Mouse (Mus musculus): Measurements from ENCODE around the gene Idi2. TPM values are rescaled to one million over a fixed set of nuclear protein-coding genes. Genes with fewer than 3 reads are reported as not detected.
"Not testable (repeated sequence)": the region's sequence is repeated elsewhere in the genome, so short reads cannot be mapped to it uniquely, and the experiment has no call there.

The Idi2 gene
- polyA plus RNA-seq, 1 experiment from 2014 or later, result not detected

DNA sequence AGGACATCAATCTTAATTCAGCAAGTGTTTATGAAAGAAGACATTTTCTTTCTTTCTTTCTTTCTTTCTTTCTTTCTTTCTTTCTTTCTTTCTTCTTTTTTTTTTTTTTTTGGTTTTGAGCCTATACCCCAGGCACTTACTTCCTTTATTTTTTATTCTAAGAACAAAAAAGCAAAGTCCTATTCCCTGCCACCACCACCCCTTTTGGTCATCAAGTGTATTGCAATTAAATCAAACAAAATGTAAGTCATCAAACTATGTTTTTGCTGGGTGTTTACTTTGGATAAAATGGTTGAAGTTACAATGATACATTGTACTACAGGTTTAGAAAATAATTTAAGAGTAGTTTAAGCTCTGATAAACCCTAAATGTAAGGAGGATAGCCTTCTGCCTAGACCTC lies 19.7 kb downstream of the Idi2 start:
- Histone ChIP-seq H3K9ac (replicated peaks; ENCODE audit: low read depth) (no peak overlapping the region), H3K27me3 (replicated peaks; ENCODE audit: insufficient read depth, low read length) (no peaks in the 10 kb centered on the region), H3K9me3 (ENCODE audit: low read length) (no peaks in the 10 kb centered on the region), H3K4me2 (replicated peaks; ENCODE audit: low read depth, low read length) (no peak overlapping the region), H3K27ac (ENCODE audit: low read length) (no peak overlapping the region), H3K4me3 (ENCODE audit: low read depth, low read length) (no peak overlapping the region), H3K4me1 (ENCODE audit: insufficient read depth, low read depth, low read length) (no peaks in the 10 kb centered on the region), H3K36me3 (ENCODE audit: insufficient read depth, low read length) (peaks cover 40% of the 10 kb centered on the region)
- no peak for DNase-seq (ENCODE audit: low spot score)
- no peak for TF ChIP-seq EP300 (IDR thresholded peaks at IDR 0.05)
- peak; percentile 22 for TF ChIP-seq CTCF (IDR thresholded peaks at IDR 0.05)
- ATAC-seq, result no peak

DNA sequence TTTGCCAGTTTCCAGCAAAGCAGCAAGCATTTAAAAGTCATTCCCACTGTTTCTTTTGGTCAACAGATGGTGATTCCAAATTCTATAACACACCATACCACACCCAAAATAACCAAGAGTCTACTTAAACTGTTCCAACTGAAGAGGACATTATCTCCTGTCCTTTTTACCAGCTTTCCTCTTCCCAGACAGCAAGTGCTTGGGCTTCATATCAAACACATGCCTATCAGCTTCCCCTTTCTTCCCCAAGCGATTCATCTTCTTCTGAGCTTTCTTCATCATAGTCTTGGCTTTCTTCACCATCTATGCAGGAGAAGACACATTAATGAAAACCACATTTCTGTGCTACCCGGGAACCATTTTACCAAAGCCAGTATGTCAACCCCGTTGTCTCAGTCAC lies 20.3 kb downstream of the Idi2 start:
- no peaks in the 10 kb centered on the region for H3K4me1 ChIP-seq (ENCODE audit: insufficient read depth, low read depth, low read length)
- H3K27me3 ChIP-seq (replicated peaks; ENCODE audit: insufficient read depth, low read length), result no peaks in the 10 kb centered on the region
- no peak for DNase-seq (ENCODE audit: low spot score)
- H3K4me2 ChIP-seq (replicated peaks; ENCODE audit: low read depth, low read length), result no peak overlapping the region
- H3K9ac ChIP-seq (replicated peaks; ENCODE audit: low read depth), result no peak overlapping the region
- H3K36me3 ChIP-seq (ENCODE audit: insufficient read depth, low read length), result peaks cover 42% of the 10 kb centered on the region
- 95% methylated on average over 3 of the region's 3 CpGs for WGBS
- no peak overlapping the region for H3K4me3 ChIP-seq (ENCODE audit: low read depth, low read length)
- H3K27ac ChIP-seq (ENCODE audit: low read length), result no peak overlapping the region
- no peaks in the 10 kb centered on the region for H3K9me3 ChIP-seq (ENCODE audit: low read length)
- TF ChIP-seq EP300 (IDR thresholded peaks at IDR 0.05) (no peak), CTCF (IDR thresholded peaks at IDR 0.05) (no peak)
- ATAC-seq, result no peak

DNA sequence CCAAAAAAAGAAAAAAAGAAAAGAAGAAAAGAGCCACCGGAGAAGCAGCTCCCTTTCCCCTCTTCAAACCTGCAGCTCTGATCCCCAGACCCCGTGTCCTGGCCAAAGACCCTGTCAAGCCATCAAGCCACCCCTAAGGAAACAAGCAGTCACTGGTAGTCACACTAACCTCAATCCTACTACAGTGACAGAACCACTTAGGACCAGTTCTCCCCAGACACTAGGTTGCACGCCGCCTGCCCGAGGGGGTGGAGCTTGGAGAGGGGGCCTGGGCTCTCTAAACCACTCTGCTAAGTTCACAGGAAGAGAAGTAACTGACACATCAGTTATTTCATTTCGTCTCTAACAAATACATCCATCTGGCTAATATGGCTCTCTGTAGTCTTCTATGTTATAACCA lies 39.6 kb downstream of the Idi2 start:
- Histone ChIP-seq H3K4me3 (ENCODE audit: low read depth, low read length) (no peak overlapping the region), H3K9me3 (ENCODE audit: low read length) (no peaks in the 10 kb centered on the region), H3K27me3 (replicated peaks; ENCODE audit: insufficient read depth, low read length) (no peaks in the 10 kb centered on the region), H3K4me2 (replicated peaks; ENCODE audit: low read depth, low read length) (no peak overlapping the region), H3K4me1 (ENCODE audit: insufficient read depth, low read depth, low read length) (peaks cover 8% of the 10 kb centered on the region; the same call in 1 of the 2 replicates), H3K9ac (replicated peaks; ENCODE audit: low read depth) (no peak overlapping the region), H3K27ac (ENCODE audit: low read length) (no peak overlapping the region), H3K36me3 (ENCODE audit: insufficient read depth, low read length) (peaks cover 5% of the 10 kb centered on the region; the same call in 1 of the 2 replicates)
- 91% methylated on average over 6 of the region's 6 CpGs for WGBS
- TF ChIP-seq EP300 (IDR thresholded peaks at IDR 0.05), result no peak
- no peak for TF ChIP-seq CTCF (IDR thresholded peaks at IDR 0.05)
- ATAC-seq, result no peak
- DNase-seq (ENCODE audit: low spot score), result no peak

DNA sequence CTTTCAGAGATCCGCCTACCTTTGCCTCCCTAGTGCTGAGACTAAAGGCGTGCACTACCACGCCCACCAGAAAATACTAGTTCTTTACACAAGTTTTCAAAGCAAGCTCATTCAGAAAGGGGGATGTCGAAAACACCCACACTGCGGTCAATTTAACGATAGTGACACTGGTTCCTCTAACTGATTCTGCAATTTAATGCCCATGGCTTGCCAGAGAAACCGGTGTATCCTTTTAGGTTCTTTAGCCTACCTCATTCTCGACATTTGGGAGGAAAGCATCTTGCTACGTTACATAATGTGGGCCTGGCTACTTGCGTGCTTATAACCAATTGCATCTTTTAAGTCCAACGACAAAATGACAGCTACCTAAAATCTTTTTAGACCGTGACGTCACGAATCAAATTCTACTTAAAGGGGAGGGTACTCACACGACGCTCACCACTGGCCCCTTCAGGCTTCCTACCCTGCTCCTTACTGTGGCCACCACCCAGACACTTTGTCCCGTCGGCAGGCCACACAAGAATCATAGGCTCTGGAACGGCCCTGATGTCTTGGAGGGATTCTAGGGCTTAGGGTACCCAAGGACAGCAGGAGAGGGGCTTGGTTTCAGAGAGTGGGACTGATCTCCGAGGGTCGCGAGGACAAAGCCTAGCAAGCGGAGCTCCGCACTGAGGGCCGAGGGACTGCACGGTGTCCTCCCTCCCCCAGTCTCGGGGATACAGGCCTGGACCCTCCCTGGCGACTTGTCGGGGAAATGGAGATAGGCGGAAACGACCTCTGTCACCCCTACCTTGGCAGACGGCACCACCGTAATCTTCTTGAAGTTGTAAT lies 42.7 kb downstream of the Idi2 start:
- peak overlapping the region; percentile 92 for H3K4me3 ChIP-seq (ENCODE audit: low read depth, low read length)
- 4% methylated on average over 33 of the region's 33 CpGs for WGBS
- peak overlapping the region; percentile 81 for H3K27ac ChIP-seq (ENCODE audit: low read length)
- ATAC-seq (peak; percentile 26), DNase-seq (ENCODE audit: low spot score) (peak; percentile 57)
- H3K4me1 ChIP-seq (ENCODE audit: insufficient read depth, low read depth, low read length), result peaks cover 8% of the 10 kb centered on the region; the same call in 1 of the 2 replicates
- H3K9me3 ChIP-seq (ENCODE audit: low read length), result no peaks in the 10 kb centered on the region
- peak overlapping the region; percentile 88 for H3K4me2 ChIP-seq (replicated peaks; ENCODE audit: low read depth, low read length)
- H3K9ac ChIP-seq (replicated peaks; ENCODE audit: low read depth), result peak overlapping the region; percentile 78
- no peaks in the 10 kb centered on the region for H3K36me3 ChIP-seq (ENCODE audit: insufficient read depth, low read length)
- TF ChIP-seq EP300 (IDR thresholded peaks at IDR 0.05), result no peak
- TF ChIP-seq CTCF (IDR thresholded peaks at IDR 0.05), result no peak
- H3K27me3 ChIP-seq (replicated peaks; ENCODE audit: insufficient read depth, low read length), result no peaks in the 10 kb centered on the region

DNA sequence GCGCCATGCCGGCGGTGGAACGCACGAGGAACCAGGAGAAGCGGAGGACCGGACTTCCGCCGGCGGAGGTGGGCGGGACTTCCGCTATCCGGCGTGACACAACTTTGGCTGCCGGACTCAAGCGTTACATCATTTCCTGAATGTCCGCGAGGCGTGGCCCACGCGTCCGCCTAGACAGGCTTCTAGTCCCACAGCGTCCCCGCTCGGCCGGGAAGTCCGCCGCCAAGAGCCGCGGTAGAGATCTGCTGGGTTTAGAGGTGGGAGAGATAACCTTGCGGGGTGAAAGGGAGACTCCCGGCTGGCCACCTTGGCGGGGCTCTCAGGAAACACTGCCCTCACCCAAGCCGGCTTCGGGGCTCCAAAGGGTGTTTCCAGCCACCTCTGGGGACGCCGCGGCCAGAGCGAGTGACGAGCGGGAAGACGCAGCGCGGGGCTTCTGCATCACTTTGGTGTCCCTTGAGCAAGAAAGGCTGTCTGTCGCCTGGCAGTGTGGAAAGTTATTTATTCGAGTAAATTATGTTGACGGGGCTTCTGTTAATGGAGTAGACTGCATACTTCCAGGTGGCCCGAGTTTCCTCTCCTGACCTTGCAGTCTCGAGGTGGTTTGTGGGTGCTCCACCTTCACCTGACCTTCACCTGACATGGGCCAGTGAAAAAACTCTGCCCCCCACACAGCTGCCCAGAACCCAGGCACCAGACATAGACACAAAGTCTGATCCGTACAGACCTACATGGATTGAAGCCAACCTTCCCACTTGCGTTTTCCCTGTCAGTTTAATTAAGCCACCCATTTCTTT lies 43.5 kb downstream of the Idi2 start, which contains the start of gene Gtpbp4:
TSS of gene Gtpbp4 (minus strand) at position 94 of the 797 bp plus-strand sequence.
- H3K9me3 ChIP-seq (ENCODE audit: low read length), result no peaks in the 10 kb centered on the region
- peaks cover 8% of the 10 kb centered on the region; the same call in 1 of the 2 replicates for H3K4me1 ChIP-seq (ENCODE audit: insufficient read depth, low read depth, low read length)
- no peaks in the 10 kb centered on the region for H3K36me3 ChIP-seq (ENCODE audit: insufficient read depth, low read length)
- peak within 1 kb of the TSS; percentile 88 for H3K4me2 ChIP-seq (replicated peaks; ENCODE audit: low read depth, low read length)
- DNase-seq (ENCODE audit: low spot score), result peak; percentile 98
- peak within 1 kb of the TSS; percentile 92 for H3K4me3 ChIP-seq (ENCODE audit: low read depth, low read length)
- H3K27me3 ChIP-seq (replicated peaks; ENCODE audit: insufficient read depth, low read length), result no peaks in the 10 kb centered on the region
- H3K27ac ChIP-seq (ENCODE audit: low read length), result peak within 1 kb of the TSS; percentile 83
- peak within 1 kb of the TSS; percentile 86 for H3K9ac ChIP-seq (replicated peaks; ENCODE audit: low read depth)
- 4% methylated on average over 51 of the region's 51 CpGs for WGBS
- peak; percentile 90 for TF ChIP-seq CTCF (IDR thresholded peaks at IDR 0.05)
- TF ChIP-seq EP300 (IDR thresholded peaks at IDR 0.05), result peak; percentile 73
- peak; percentile 99 for ATAC-seq

DNA sequence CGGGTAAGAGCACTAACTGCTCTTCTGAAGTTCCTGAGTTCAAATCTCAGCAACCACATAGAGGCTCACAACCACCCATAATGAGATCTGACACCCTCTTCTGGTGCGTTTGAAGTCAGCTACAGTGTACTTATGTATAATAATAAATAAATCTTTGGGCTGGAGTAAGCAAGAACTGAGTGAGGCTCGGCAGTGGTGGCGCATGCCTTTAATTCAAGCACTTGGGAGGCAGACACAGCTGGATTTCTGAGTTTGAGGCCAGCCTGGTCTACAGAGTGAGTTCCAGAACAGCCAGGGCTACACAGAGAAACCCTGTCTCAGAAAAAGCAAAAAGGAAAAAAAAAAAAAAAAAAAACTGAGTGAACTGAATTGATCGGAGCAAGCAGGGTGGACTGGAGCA lies 44.6 kb downstream of the Idi2 start:
- H3K27ac ChIP-seq (ENCODE audit: low read length); H3K4me1 ChIP-seq (ENCODE audit: insufficient read depth, low read depth, low read length); H3K36me3 ChIP-seq (ENCODE audit: insufficient read depth, low read length); H3K9ac ChIP-seq (replicated peaks; ENCODE audit: low read depth); H3K4me2 ChIP-seq (replicated peaks; ENCODE audit: low read depth, low read length); H3K9me3 ChIP-seq (ENCODE audit: low read length); DNase-seq (ENCODE audit: low spot score); H3K4me3 ChIP-seq (ENCODE audit: low read depth, low read length); ATAC-seq; H3K27me3 ChIP-seq (replicated peaks; ENCODE audit: insufficient read depth, low read length): not testable (repeated sequence)
- WGBS, result 65% methylated on average over 5 of the region's 5 CpGs

Measured in lung, postnatal 0 days (tissue).